Mouse (Mus musculus) telencephalon, adult 2 months (tissue): ENCODE measurements around the gene Acot11.
"Not testable (repeated sequence)": the region's sequence is repeated elsewhere in the genome, so short reads cannot be mapped to it uniquely, and the experiment has no call there.

ENCODE experiments used
- DNase-seq: peaks from one replicate; pipeline ENCODE4 v3.0.0-alpha.2; 2011; ENCODE audit warnings: low read depth, low spot score

Gene Acot11

DNA sequence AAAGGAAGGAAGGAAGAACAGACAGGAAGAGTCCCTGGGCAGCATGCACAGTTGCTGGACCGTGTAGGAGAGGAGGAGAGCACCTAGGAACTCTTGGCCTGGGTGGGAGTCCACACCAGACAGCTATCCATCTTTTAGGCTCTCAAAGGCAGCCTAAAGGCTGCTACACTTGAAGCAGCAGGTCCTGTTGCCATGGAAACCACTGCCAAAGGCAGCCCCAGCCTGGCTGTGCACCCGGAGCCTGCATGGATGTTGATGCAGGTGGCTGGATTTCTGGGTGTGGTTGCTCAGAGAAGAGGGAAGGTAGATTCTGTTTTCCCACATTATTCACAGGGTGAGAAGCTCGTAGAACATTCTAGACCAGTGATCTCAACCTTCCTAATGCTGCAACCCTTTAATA is 27.8 kb downstream of the Acot11 start:
- DNase-seq: peak; percentile 75

DNA sequence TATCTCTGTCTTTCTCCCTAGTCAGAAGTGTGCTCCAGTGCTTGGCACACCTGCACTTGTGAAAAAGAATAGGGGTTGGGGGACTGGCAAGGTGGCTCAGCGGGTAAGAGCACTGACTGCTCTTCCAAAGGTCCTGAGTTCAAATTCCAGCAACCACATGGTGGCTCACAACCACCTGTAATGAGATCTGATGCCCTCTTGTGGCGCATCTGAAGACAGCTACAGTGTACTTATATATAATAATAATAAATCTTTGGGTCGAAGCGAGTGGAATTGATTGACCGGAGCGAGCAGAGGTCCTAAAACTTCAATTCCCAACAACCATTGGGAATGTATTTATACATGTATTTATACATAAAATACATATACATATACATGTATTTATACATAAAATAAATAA is 29.0 kb downstream of the Acot11 start:
- DNase-seq: not testable (repeated sequence)

- no peak for DNase-seq
Observed at GRCm38 (mm10) chr4:106772558-106772957, 32.2 kb downstream of the Acot11 start.

DNA sequence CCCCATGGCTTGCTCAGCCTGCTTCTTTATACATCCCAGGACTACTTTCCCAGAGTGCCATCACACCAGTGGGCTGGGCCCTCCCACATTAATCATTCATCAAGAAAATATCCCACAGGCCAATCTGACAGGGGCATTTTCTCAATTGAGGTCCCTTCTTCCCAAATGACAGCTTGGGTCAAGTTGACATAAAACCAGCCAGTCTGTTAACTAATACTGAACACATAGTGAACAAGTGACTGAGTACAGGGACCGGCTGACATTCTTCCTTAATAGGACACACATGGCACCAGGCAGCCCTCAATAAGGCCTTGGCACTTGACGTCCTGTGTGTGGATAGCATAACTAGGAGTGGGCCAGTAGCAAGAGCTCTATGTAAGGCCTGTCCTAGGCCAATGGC is 35.5 kb downstream of the Acot11 start:
- DNase-seq: no peak

GRCm38 (mm10) chr4:106764166-106764565 is 40.6 kb downstream of the Acot11 start:
- no peak for DNase-seq

DNA sequence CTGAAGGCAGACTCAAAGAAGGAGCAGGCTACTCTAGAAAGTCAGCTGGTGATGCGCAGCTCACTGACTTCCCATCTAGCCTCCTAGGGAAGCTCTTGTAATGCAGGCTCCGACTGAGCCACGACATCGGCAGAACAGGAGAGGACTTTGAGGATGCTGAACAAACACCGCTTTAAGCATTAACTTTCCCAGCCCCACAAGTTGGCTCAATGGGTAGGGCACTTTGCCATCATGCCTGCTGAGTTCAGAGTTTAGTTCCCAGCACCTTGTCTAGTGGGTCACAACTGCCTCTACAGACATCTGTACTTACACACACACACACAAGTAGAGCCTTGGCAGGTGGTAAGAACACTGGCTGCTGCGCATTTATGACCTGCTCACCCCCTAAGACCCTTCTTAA is 53.1 kb downstream of the Acot11 start:
- no peak for DNase-seq

DNA sequence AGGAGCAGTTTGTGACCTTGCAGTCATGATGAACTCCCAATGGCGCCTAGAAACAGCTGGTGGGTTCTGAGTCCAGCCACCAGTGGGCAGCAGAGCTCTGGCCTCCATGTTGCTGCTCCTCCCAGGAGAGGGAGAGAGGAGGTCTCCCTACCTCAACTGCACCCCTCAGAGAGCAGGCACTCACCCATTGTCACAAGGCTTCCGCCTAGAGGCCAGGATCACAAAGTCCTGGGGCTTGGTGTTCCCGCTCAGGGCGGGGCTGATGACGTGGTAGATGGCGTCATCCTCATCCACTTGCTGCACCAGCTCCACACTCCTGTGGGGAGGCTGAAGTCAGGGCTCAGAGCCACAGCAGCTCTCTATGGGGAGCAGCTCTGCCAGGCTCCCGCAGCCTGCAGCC is 55.1 kb downstream of the Acot11 start:
- peak; percentile 52 for DNase-seq

DNA sequence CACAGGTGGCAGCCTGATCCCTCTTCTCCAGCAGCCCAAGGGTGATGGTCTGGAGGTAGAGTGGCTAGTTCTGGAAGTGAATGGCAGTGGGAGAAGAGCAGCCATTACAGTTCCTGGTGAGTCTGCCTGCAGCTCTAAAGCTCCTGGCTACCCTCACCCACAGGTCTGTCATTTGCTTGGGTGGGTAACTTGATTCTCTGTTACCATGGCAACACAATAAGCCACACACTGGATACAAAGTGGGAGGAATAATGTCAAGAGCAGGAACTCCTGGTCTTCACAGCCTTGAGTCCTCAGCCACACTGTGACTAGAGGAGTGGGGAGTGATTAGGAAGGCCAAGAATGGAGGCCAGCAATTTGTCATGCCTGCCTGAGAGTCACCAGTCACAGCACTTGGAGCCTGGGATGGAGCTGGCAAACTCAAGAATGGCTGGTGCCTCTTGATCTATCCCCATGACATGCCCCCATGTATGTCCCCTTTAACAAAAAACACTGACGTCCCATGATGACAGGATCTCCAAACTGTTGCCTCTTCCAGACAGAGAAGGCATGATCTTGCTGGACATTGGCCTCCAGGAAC is 57.7 kb downstream of the Acot11 start:
- DNase-seq: peak; percentile 6

- no peak for DNase-seq
Observed at GRCm38 (mm10) chr4:106745862-106746261, 58.9 kb downstream of the Acot11 start.

GRCm38 (mm10) chr4:106737904-106738303 is 66.9 kb downstream of the Acot11 start:
- DNase-seq: no peak

GRCm38 (mm10) chr4:106736884-106737283 is 67.9 kb downstream of the Acot11 start:
- DNase-seq: not testable (repeated sequence)

DNA sequence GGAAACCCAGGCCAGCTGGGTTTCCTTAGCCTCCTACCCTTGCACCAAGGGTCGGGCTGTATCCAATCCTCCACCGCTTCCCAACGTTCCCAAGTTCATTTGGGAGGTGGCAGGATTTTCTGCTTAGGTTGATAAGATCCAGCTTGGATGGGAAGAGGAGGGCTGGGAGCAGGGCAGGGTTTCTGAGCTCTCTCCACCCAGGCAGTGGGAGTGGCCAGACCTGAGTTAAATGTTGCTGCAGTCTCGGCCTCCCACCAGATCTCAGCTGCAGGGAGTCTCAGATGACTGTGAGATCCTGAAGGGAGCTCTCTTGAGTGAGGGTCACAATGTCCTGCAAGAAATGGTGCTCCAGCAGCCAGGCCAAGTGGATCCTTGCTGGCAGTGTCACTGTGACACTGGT is 71.2 kb downstream of the Acot11 start, which contains the start of gene Fam151a:
Gene Fam151a, plus strand, starts transcription at position 254 of the 400 bp plus-strand sequence.
- DNase-seq: no peak

DNA sequence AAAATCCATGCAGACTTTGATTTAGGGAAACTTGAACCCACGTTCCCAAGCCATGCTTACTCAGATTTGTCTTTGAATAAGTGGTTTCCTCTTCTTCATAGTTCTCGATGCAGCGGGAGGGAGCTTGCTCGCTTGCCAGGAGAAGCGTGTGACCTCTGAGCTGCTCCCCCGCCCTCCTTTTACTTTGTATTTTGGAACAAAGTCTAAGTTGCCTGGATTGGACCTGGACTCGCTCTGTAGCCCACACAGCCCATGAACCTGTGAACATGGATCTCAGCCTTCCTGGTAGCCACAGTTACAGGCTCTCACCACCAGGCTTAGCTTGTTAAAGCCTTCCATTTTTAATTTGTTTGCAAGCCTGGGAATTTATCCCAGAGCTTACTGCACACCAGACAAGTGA is 74.0 kb downstream of the Acot11 start, which contains the start of gene Mroh7:
Gene Mroh7, minus strand, starts transcription at position 112 of the 400 bp plus-strand sequence.
- DNase-seq: no peak

DNA sequence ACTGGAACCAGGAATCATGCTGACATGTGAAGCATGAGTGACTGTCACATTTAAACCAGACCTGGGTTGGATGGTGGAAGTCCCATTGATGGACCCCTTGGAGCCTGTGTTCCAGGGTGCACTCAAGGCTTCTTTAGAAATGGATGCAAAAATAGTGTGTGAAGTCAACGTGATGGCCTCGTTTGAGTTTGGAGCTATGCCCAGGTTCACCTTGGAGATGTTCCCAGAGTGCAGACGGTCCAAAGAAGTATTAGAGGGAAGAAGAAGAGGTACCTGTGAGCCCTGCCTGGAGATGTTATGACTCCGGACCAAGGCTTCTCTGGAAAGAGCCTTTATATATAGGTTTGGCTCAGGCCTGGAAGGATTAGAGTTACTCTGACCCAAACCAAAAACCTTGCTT is 84.2 kb downstream of the Acot11 start:
- DNase-seq: no peak

DNA sequence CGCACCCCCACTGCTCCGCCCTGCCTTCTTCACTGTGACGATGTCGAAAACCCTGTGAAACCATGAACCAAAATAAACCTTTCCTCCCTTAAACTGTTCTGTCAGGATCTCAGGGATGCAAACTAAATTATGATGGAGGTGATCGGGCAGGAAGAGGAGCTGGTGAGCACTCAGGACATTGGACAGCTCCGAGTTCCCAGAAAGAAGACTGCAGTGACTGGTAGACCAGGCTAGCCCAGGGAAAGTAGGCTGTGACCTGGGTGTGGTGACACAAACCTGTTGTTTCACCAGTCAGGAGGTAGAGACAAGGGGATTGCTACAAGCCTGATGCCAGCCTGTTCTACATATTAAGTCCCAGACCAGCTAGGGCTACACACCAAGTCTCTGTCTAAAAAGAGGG is 91.2 kb downstream of the Acot11 start:
- DNase-seq: no peak

DNA sequence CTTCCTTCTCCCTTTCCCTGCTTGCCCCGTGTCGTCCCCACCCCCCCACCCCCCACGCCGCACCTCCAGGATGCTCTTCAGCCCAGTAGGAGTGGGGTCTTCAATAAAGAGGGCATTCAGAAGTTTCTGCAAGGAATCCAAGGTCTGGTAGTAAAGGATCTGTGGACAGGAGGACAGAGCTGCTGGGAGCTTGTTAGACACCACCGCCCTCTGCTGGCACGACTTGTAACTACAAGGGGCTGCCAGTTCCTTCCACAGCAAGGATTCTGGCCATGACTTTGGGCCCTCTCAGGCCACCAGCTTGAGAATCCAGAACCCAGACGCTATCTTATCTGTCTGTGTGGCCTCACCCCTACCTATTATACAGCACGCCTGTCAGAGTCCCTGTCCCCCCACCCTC is 96.4 kb downstream of the Acot11 start:
- peak; percentile 27 for DNase-seq

GRCm38 (mm10) chr4:106707957-106708356 is 96.8 kb downstream of the Acot11 start:
- no peak for DNase-seq

- DNase-seq: no peak
Observed at GRCm38 (mm10) chr4:106705096-106705665, 99.6 kb downstream of the Acot11 start.

DNA sequence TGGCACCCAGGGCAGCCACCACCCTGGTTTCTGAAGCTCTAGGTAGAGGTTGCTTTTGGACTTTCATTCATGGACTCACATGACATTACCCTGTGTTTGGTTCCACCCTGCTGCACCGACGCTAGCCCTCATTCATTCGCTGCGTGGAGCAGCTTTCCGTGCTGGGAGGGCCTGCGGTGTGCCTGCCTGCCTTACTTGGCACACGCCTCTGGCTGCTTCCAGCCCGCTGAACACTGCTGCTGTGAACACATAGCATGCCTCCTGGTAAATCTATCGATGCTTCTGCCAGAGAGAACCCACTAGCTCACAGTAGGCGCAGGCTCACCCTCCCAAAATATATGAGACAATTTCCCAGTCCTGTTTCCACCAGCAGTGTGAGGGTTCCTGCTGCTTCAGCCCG is 100.4 kb downstream of the Acot11 start:
- peak; percentile 72 for DNase-seq

DNA sequence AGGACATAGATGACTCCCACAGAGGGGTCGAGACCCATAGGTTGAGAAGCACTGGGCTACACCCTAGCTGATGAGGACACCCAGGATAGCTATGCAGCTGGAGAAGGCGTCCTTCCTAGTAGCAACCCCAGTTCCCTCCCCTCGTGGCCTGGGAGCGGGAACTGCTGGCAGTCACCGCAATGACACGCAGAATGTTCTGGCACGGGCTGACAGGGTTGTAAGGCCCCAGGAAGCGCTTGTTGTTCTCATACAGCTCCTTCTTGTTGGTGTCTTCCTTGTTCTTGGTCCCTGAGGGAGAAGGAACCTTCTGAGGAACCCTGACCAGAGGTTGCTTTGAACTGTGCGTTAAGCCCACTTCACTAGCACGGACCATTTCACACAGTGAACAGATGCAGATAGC is 100.8 kb downstream of the Acot11 start:
- no peak for DNase-seq

- DNase-seq: peak; percentile 53
Observed at GRCm38 (mm10) chr4:106700798-106701197, 104.0 kb downstream of the Acot11 start.

- DNase-seq: peak; percentile 29
Observed at GRCm38 (mm10) chr4:106699989-106700388, 104.8 kb downstream of the Acot11 start.
